In the genomic region with DNA sequence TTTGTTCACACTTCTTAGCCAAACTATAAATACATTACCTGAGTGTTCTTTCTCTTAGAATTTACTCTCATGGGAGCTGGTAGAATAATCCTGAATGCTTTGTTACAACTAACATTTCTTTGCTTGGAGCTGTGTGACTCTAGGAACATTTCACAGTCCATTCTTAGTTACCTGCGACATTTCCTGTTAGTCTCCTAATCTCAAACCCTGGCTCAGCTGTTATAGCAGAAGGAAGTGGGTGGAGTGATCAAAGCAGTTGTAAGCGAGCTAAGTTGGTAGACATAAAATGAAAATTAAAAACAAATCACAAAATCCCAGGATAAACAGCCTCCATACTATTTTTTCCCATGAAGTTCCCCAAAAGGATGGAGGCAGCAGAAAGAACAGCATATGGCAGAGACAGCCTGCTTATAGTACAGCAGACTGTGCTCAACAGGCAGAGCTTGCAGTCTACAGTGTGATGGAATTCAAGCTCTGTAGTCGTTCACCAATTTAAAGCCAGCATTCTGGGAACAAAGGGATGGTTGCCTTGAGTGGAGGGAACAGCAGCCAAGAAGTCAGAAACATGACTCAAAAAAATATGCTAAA, we compare ENCODE assay signal across 17 mouse cellular contexts.
DNase-seq lines count a peak whose midpoint lies in the region; ATAC-seq and TF ChIP-seq lines count a peak whose summit lies in the region.
"Had no signal": no experiment of that assay in that cellular context is flagged by ENCODE, and none has a peak within 500 bp of the region (broad histone marks: within the 10 kb centered on the region; RNA-seq: fewer than 3 reads in every experiment).

No protein-coding gene starts in this region.

- DNase-seq in brain, embryonic 14.5 days (ENCODE audit: low read depth) = peak; percentile 10
- peak; percentile 16 to 53 for DNase-seq in frontal cortex, adult 2 months (ENCODE audit: extremely low spot score in 1 of 2, low spot score in 1 of 2)
- peak; percentile 3 to 20 for DNase-seq in layer of hippocampus, postnatal 10 days (ENCODE audit: low spot score in 2 of 2)
- DNase-seq in left cerebral cortex, postnatal 36 days (ENCODE audit: low spot score in 2 of 2) = peak; percentile 11 to 13
- no peak for DNase-seq in ovary, adult 18-20 months (ENCODE audit: low spot score)
- DNase-seq in thymus, postnatal 0 days (ENCODE audit: low spot score) = no peak
- DNase-seq: adrenal gland, postnatal 10 days; cerebellum, postnatal 25 days; gastrocnemius, adult 2 months; heart, adult 2 months; heart, postnatal 10 days; kidney, postnatal 36 days; liver, postnatal 0 days; thymus, postnatal 36 days had no signal

- intact Hi-C loops in left cerebral cortex, postnatal 36 days (cut with DNase I) = no loop called here

- no peak for TF ChIP-seq POLR2A in brain, embryonic 14.5 days (IDR thresholded peaks at IDR 0.05; ENCODE audit: borderline replicate concordance, extremely low read depth, insufficient read depth, insufficient read length, poor library complexity, severe bottlenecking)

- no peak for ATAC-seq in granulocyte monocyte progenitor cell, adult 5-6 weeks (replicated peaks; ENCODE audit: poor library complexity, severe bottlenecking)
- ATAC-seq: CD4-positive, CD25-positive, alpha-beta regulatory T cell, adult 4 months; intestine, embryonic 16.5 days; liver, postnatal 0 days had no signal

- no peak for TF ChIP-seq CTCF in brain, embryonic 14.5 days (IDR thresholded peaks at IDR 0.05; ENCODE audit: borderline replicate concordance, extremely low read depth, insufficient read depth, insufficient read length)

Comparison
In these comparisons a context has a peak if more than half of its experiments do, and no peak if none do; other contexts are left out.
1. DNase-seq: peak in brain, embryonic 14.5 days (single experiment), frontal cortex, adult 2 months (2 of 2), layer of hippocampus, postnatal 10 days (2 of 2) and left cerebral cortex, postnatal 36 days (2 of 2); none in ovary, adult 18-20 months (single experiment) and thymus, postnatal 0 days (single experiment).